Mouse (Mus musculus) thymus, adult 2 months (tissue): ENCODE data around the gene Tef. TPM values are rescaled to one million over a fixed set of nuclear protein-coding genes. Genes with fewer than 3 reads are reported as not detected.

Experiments
- DNase-seq: peaks from one replicate; pipeline ENCODE4 v3.0.0; 2021
- H3K27ac ChIP-seq: fragments of 200-500 bp; 2 replicates; pipeline ENCODE4 v1.5.1; 2012; ENCODE audit warnings: low read length, control low read depth; ENCODE audit not compliant: control insufficient read depth, insufficient read depth
- H3K27me3 ChIP-seq: fragments of 200-500 bp; 2 replicates; pipeline ENCODE4 v1.6.1; 2012; ENCODE audit warnings: mild to moderate bottlenecking, low read length, moderate library complexity, mixed read lengths; ENCODE audit not compliant: control insufficient read depth, insufficient read depth
- H3K36me3 ChIP-seq: fragments of 200-500 bp; 2 replicates; pipeline ENCODE4 v1.6.1; 2012; ENCODE audit warnings: mild to moderate bottlenecking, low read length, moderate library complexity; ENCODE audit not compliant: control insufficient read depth, insufficient read depth
- H3K4me1 ChIP-seq: fragments of 200-500 bp; replicated peaks from 2 replicates; pipeline ENCODE4 v1.6.1; 2012; ENCODE audit warnings: low read length; ENCODE audit not compliant: control insufficient read depth, insufficient read depth
- H3K4me3 ChIP-seq: fragments of 200-500 bp; 2 replicates; pipeline ENCODE4 v1.5.1; 2012; ENCODE audit warnings: mild to moderate bottlenecking, low read length, control low read depth, moderate library complexity; ENCODE audit not compliant: control insufficient read depth, insufficient read depth
- CTCF ChIP-seq: fragments of 200-500 bp; IDR thresholded peaks from 2 replicates; pipeline ENCODE4 v1.5.1; 2012; ENCODE audit warnings: mild to moderate bottlenecking, control low read depth, low read length, moderate library complexity, borderline replicate concordance; ENCODE audit not compliant: control insufficient read depth, poor library complexity, insufficient read depth; ENCODE audit errors: extremely low read depth
- POLR2A ChIP-seq: fragments of 200-500 bp; IDR thresholded peaks from 2 replicates; pipeline ENCODE4 v1.6.1; 2012; ENCODE audit warnings: mild to moderate bottlenecking, low read length, control low read depth, moderate library complexity; ENCODE audit not compliant: control insufficient read depth, poor library complexity, insufficient read depth; ENCODE audit errors: extremely low read depth
- WGBS: fragments of 180-500 bp; shearing (Covaris S2); methylation state at CpG from one replicate; pipeline ENCODE4 v1.1.7; 2018; 5-methylcytosine and 5-hydroxymethylcytosine counted together
- polyA plus RNA-seq: library from polyadenylated mRNA; depleted of rRNA; stranded (reverse); fragments of >200 nt; gene quantifications from 2 replicates; pipeline ENCODE4 v1.2.3, GENCODE M21; 2012

Gene Tef
- polyA plus RNA-seq, 1 experiment = 34.6 TPM

- peaks cover 20% of the 10 kb centered on the region for H3K4me1 ChIP-seq
- WGBS = 1% methylated on average over 28 of the region's 28 CpGs
Observed at GRCm38 (mm10) chr15:81856030-81856790, 54.0 kb downstream of the Tef start.

GRCm38 (mm10) chr15:81856938-81857723 is 54.9 kb downstream of the Tef start:
- under 1% methylated on average over 14 of the region's 14 CpGs for WGBS
- peak; percentile 30 for DNase-seq
- peak overlapping the region; percentile 83 for H3K27ac ChIP-seq
- peaks cover 12% of the 10 kb centered on the region for H3K4me1 ChIP-seq
- no peaks in the 10 kb centered on the region for H3K36me3 ChIP-seq
- H3K4me3 ChIP-seq = peak overlapping the region; percentile 94
- TF ChIP-seq CTCF (no peak), POLR2A (no peak)
- H3K27me3 ChIP-seq = no peaks in the 10 kb centered on the region

More at GRCm38 (mm10) chr15:81856030-81856790, 54.0 kb downstream of the Tef start:
- TF ChIP-seq POLR2A (no peak), CTCF (no peak)
- H3K4me3 ChIP-seq = peak overlapping the region; percentile 94
- H3K36me3 ChIP-seq = peaks cover 4% of the 10 kb centered on the region
- H3K27me3 ChIP-seq = no peaks in the 10 kb centered on the region
- peak overlapping the region; percentile 83 for H3K27ac ChIP-seq
- DNase-seq = peak; percentile 79

GRCm38 (mm10) chr15:81857724-81858116 is 55.5 kb downstream of the Tef start:
- H3K27ac ChIP-seq = peak overlapping the region; percentile 83
- H3K36me3 ChIP-seq = no peaks in the 10 kb centered on the region
- peak overlapping the region; percentile 94 for H3K4me3 ChIP-seq
- no peaks in the 10 kb centered on the region for H3K27me3 ChIP-seq
- WGBS = 0% methylated on average over 33 of the region's 33 CpGs
- DNase-seq = peak; percentile 63
- no peak for TF ChIP-seq CTCF
- no peak for TF ChIP-seq POLR2A
- peaks cover 12% of the 10 kb centered on the region for H3K4me1 ChIP-seq

- H3K4me3 ChIP-seq = peak overlapping the region; percentile 94
- peaks cover 12% of the 10 kb centered on the region for H3K4me1 ChIP-seq
- peak; percentile 100 for TF ChIP-seq POLR2A
- no peak for TF ChIP-seq CTCF
- peak overlapping the region; percentile 98 for H3K27ac ChIP-seq
- peak; percentile 94 for DNase-seq
- H3K36me3 ChIP-seq = no peaks in the 10 kb centered on the region
- no peaks in the 10 kb centered on the region for H3K27me3 ChIP-seq
- 0% methylated on average over 22 of the region's 23 CpGs for WGBS
Observed at GRCm38 (mm10) chr15:81858138-81858516, 55.9 kb downstream of the Tef start.

- TF ChIP-seq POLR2A (no peak; the same call in 1 of the 2 replicates), CTCF (no peak)
- Histone ChIP-seq H3K4me1 (peaks cover 12% of the 10 kb centered on the region), H3K36me3 (no peaks in the 10 kb centered on the region), H3K27me3 (no peaks in the 10 kb centered on the region), H3K4me3 (peak within 1 kb of the TSS; percentile 94), H3K27ac (peak within 1 kb of the TSS; percentile 98)
- under 1% methylated on average over 44 of the region's 44 CpGs for WGBS
- DNase-seq = peak; percentile 74
Observed at GRCm38 (mm10) chr15:81858517-81859329, 56.5 kb downstream of the Tef start, which contains the start of gene Tob2. Tob2 (minus strand) TSS chr15:81858796.
